Mouse (Mus musculus): ENCODE data around the gene Tex22.

- no peak for TF ChIP-seq GATA1 (IDR thresholded peaks at IDR 0.05; ENCODE audit: borderline replicate concordance, low read length)
- no peak for TF ChIP-seq FLI1 (IDR thresholded peaks at IDR 0.05; ENCODE audit: low read length)
Measured at GRCm38 (mm10) chr12:113124726-113125125, 50.4 kb downstream of the Tex22 start.
